Mouse (Mus musculus) liver, embryonic 14.5 days (tissue): ENCODE results near the gene Baz1b. TPM values are rescaled to one million over a fixed set of nuclear protein-coding genes. Genes with fewer than 3 reads are reported as not detected.

Experiments
- ATAC-seq: fragments of 200-750 bp; cut with Nextera tagmentation; 2 replicates; pipeline ENCODE4 v1.8.0; 2017; ENCODE audit warnings: moderate number of reproducible peaks, mild to moderate bottlenecking, moderate library complexity; ENCODE audit not compliant: insufficient read depth
- DNase-seq, 3 experiments: peaks; one replicate each; pipeline ENCODE4 v3.0.0-alpha.2; 2012 to 2013; ENCODE audit warnings: low read depth in 3 of 3, low spot score in 3 of 3
- H3K27ac ChIP-seq: fragments of 300-500 bp; sonication (generic); 2 replicates; pipeline ENCODE4 v1.5.1; 2014; ENCODE audit warnings: moderate library complexity, mild to moderate bottlenecking, control low read depth, inconsistent platforms
- H3K27me3 ChIP-seq: fragments of 300-500 bp; sonication (generic); 2 replicates; pipeline ENCODE4 v1.6.1; 2014; ENCODE audit warnings: mild to moderate bottlenecking, low read length, moderate library complexity; ENCODE audit not compliant: control insufficient read depth, insufficient read depth
- H3K36me3 ChIP-seq: fragments of 300-500 bp; sonication (generic); replicated peaks from 2 replicates; pipeline ENCODE4 v1.6.1; 2014; ENCODE audit warnings: low read depth; ENCODE audit not compliant: control insufficient read depth, insufficient read depth
- H3K4me1 ChIP-seq, 2 experiments: fragments of 200-500 bp in 1 of 2; fragments of 300-500 bp in 1 of 2; sonication (generic) in 1 of 2; replicated peaks; 2 replicates each; pipeline ENCODE4 v1.6.1; 2012 to 2014; ENCODE audit warnings: antibody characterized with exemption in 1 of 2, inconsistent platforms in 1 of 2, low read length in 1 of 2; ENCODE audit not compliant: control insufficient read depth in 2 of 2, insufficient read depth in 2 of 2
- H3K4me2 ChIP-seq: fragments of 300-500 bp; sonication (generic); 2 replicates; pipeline ENCODE4 v1.6.1; 2014; ENCODE audit warnings: low read depth, mild to moderate bottlenecking, control low read depth, moderate library complexity
- H3K4me3 ChIP-seq, 2 experiments: fragments of 200-500 bp in 1 of 2; fragments of 300-500 bp in 1 of 2; sonication (generic) in 1 of 2; 2 replicates each; pipeline ENCODE4 v1.5.1; 2012 to 2014; ENCODE audit warnings: low read depth in 2 of 2, low read length in 2 of 2, mild to moderate bottlenecking in 2 of 2, control low read depth in 1 of 2, inconsistent platforms in 1 of 2, moderate library complexity in 1 of 2; ENCODE audit not compliant: insufficient read depth in 1 of 2
- H3K9ac ChIP-seq: fragments of 300-500 bp; sonication (generic); replicated peaks from 2 replicates; pipeline ENCODE4 v1.6.1; 2014; ENCODE audit warnings: mild to moderate bottlenecking, control low read depth, moderate library complexity
- H3K9me3 ChIP-seq: fragments of 300-500 bp; sonication (generic); 2 replicates; pipeline ENCODE4 v1.6.1; 2016; ENCODE audit warnings: low read length, mixed read lengths; ENCODE audit not compliant: control insufficient read depth
- CTCF ChIP-seq: IDR thresholded peaks from 2 replicates; pipeline ENCODE4 v1.5.1; 2016; ENCODE audit warnings: antibody characterized with exemption, low read depth, control low read depth
- EP300 ChIP-seq: IDR thresholded peaks from 2 replicates; pipeline ENCODE4 v1.6.1; 2016; ENCODE audit warnings: antibody characterized with exemption, low read depth
- WGBS: fragments of 180-500 bp; shearing (Covaris S2); extraction: QIAGEN DNeasy Blood & Tissue Kit; methylation state at CpG from one replicate; pipeline ENCODE4 v1.1.7; 2014; ENCODE audit not compliant: insufficient replicate concordance; 5-methylcytosine and 5-hydroxymethylcytosine counted together
- microRNA-seq: library from miRNA; unstranded; fragments of <30 nt; microRNA quantifications from one replicate; pipeline ENCODE4, GENCODE M21; 2016
- polyA plus RNA-seq, 2 experiments: library from polyadenylated mRNA; depleted of rRNA in 1 of 2; stranded (reverse) in 1 of 2; unstranded in 1 of 2; fragments of >200 nt; fragmentation: Nextera tagmentation in 1 of 2; extraction: Ambion mirVana in 1 of 2; gene quantifications; 2 replicates each; pipeline versions ENCODE4 v1.2.1 to v1.2.3; 2012 to 2014

Gene Baz1b
- polyA plus RNA-seq, 2 experiments, result 18.2 to 20.7 TPM

DNA sequence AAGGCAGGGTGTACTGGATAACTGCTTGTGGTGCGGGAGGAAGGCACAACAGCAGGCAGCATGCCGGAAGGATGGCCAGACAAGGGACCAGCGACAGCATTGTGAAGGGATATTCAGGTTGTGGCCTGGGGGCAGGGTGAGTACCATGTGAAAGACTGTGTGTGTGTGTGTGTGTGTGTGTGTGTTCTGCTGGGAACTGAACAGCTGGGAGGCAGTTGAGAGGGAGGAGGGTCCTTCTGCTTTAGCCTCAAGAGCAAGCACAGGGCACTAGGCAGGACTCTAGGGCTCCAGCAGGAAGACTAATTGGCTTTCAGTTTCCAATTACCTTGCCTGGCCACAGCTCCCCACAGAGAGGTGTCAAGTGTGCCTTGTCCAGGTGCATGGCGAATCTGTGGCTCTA lies 104.1 kb downstream of the Baz1b start:
- H3K36me3 ChIP-seq, result no peaks in the 10 kb centered on the region
- ATAC-seq (no peak), DNase-seq (no peak)
- TF ChIP-seq EP300 (no peak), CTCF (no peak)
- no peaks in the 10 kb centered on the region; the same call in 1 of the 2 replicates for H3K27me3 ChIP-seq
- H3K9me3 ChIP-seq, result no peaks in the 10 kb centered on the region
- H3K4me1 ChIP-seq, result no peaks in the 10 kb centered on the region
- H3K4me3 ChIP-seq, result no peak overlapping the region
- no peak overlapping the region for H3K9ac ChIP-seq
- WGBS, result 46% methylated on average over 4 of the region's 4 CpGs
- H3K27ac ChIP-seq, result no peak overlapping the region
- H3K4me2 ChIP-seq, result no peak overlapping the region

DNA sequence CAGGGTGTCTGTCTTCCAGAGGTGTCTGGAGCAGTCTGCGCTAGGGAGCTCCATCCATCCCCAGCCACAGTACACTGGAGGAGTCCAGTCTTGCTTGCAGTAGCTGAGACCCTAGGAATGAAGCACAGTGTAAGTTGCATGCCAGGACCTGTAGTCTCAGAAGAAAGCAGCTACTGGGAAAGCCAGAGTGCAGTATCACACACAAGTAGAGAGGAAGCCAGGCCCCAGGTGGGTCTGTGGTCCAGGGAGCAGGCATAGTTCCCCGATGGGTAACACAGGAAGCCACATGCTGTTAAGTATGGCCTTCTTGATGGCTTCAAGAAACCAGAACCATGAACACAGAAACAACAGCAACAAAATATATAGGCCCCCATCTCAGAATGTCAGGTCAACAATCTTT lies 104.9 kb downstream of the Baz1b start:
- H3K27me3 ChIP-seq, result no peaks in the 10 kb centered on the region
- no peak for TF ChIP-seq EP300
- no peak for TF ChIP-seq CTCF
- no peak for DNase-seq
- H3K4me3 ChIP-seq, result no peak overlapping the region
- H3K9me3 ChIP-seq, result no peaks in the 10 kb centered on the region
- H3K27ac ChIP-seq, result no peak overlapping the region
- ATAC-seq, result no peak
- no peak overlapping the region for H3K9ac ChIP-seq
- 50% methylated on average over 2 of the region's 2 CpGs for WGBS
- no peaks in the 10 kb centered on the region for H3K36me3 ChIP-seq
- H3K4me2 ChIP-seq, result no peak overlapping the region
- no peaks in the 10 kb centered on the region for H3K4me1 ChIP-seq

Small RNAs within 50 kb of the gene (microRNA-seq; reads per million reads assigned to microRNA genes)
- not detected for gene Gm25315

Other genes starting within 250 kb of the Baz1b start
- 0.35 and 0.39 TPM in 2 replicates for gene Cldn4, start 240.3 kb upstream of the Baz1b start, polyA plus RNA-seq (2012; rRNA removed)
- 0.29 TPM in 2 replicates for gene Cldn4, start 240.3 kb upstream of the Baz1b start, polyA plus RNA-seq (2014; fragmentation: Nextera tagmentation; extraction: Ambion mirVana)
- gene Cldn3, start 201.1 kb upstream of the Baz1b start, polyA plus RNA-seq (2012; rRNA removed), result 0.47 and 0.73 TPM in 2 replicates
- gene Cldn3, start 201.1 kb upstream of the Baz1b start, polyA plus RNA-seq (2014; fragmentation: Nextera tagmentation; extraction: Ambion mirVana), result 0.43 and 0.47 TPM in 2 replicates
- 27.0 and 27.9 TPM in 2 replicates for gene Abhd11, start 178.1 kb upstream of the Baz1b start, polyA plus RNA-seq (2012; rRNA removed)
- gene Abhd11, start 178.1 kb upstream of the Baz1b start, polyA plus RNA-seq (2014; fragmentation: Nextera tagmentation; extraction: Ambion mirVana), result 23.1 and 25.1 TPM in 2 replicates
- 2.0 and 2.3 TPM in 2 replicates for gene Stx1a, start 163.8 kb upstream of the Baz1b start, polyA plus RNA-seq (2012; rRNA removed)
- 0.72 and 0.73 TPM in 2 replicates for gene Stx1a, start 163.8 kb upstream of the Baz1b start, polyA plus RNA-seq (2014; fragmentation: Nextera tagmentation; extraction: Ambion mirVana)
- 9.5 and 12.1 TPM in 2 replicates for gene Dnajc30, start 123.1 kb upstream of the Baz1b start, polyA plus RNA-seq (2012; rRNA removed)
- 13.3 and 14.2 TPM in 2 replicates for gene Dnajc30, start 123.1 kb upstream of the Baz1b start, polyA plus RNA-seq (2014; fragmentation: Nextera tagmentation; extraction: Ambion mirVana)
- gene Bud23, start 122.3 kb upstream of the Baz1b start, polyA plus RNA-seq (2012; rRNA removed), result 36.7 and 43.3 TPM in 2 replicates
- 46.0 and 50.1 TPM in 2 replicates for gene Bud23, start 122.3 kb upstream of the Baz1b start, polyA plus RNA-seq (2014; fragmentation: Nextera tagmentation; extraction: Ambion mirVana)
- 0.29 and 0.30 TPM in 2 replicates for gene Vps37d, start 109.0 kb upstream of the Baz1b start, polyA plus RNA-seq (2012; rRNA removed)
- gene Vps37d, start 109.0 kb upstream of the Baz1b start, polyA plus RNA-seq (2014; fragmentation: Nextera tagmentation; extraction: Ambion mirVana), result 0.06 and 0.10 TPM in 2 replicates
- gene Mlxipl, start 97.4 kb upstream of the Baz1b start, polyA plus RNA-seq (2012; rRNA removed), result 14.7 and 18.5 TPM in 2 replicates
- gene Mlxipl, start 97.4 kb upstream of the Baz1b start, polyA plus RNA-seq (2014; fragmentation: Nextera tagmentation; extraction: Ambion mirVana), result 6.6 and 8.4 TPM in 2 replicates
- gene Tbl2, start 37.6 kb upstream of the Baz1b start, polyA plus RNA-seq (2012; rRNA removed), result 4.4 and 5.5 TPM in 2 replicates
- 9.8 and 10.2 TPM in 2 replicates for gene Tbl2, start 37.6 kb upstream of the Baz1b start, polyA plus RNA-seq (2014; fragmentation: Nextera tagmentation; extraction: Ambion mirVana)
- 9.7 and 10.0 TPM in 2 replicates for gene Bcl7b, start 19.0 kb upstream of the Baz1b start, polyA plus RNA-seq (2012; rRNA removed)
- 25.6 and 26.7 TPM in 2 replicates for gene Bcl7b, start 19.0 kb upstream of the Baz1b start, polyA plus RNA-seq (2014; fragmentation: Nextera tagmentation; extraction: Ambion mirVana)
- gene Fzd9, start 64.0 kb downstream of the Baz1b start, polyA plus RNA-seq (2012; rRNA removed), result 0.19 and 0.24 TPM in 2 replicates
- gene Fzd9, start 64.0 kb downstream of the Baz1b start, polyA plus RNA-seq (2014; fragmentation: Nextera tagmentation; extraction: Ambion mirVana), result 0.25 TPM in 1 of 2 replicates, not detected in the other
- 0.03 TPM in 2 replicates for gene Fkbp6, start 162.8 kb downstream of the Baz1b start, polyA plus RNA-seq (2012; rRNA removed)
- gene Fkbp6, start 162.8 kb downstream of the Baz1b start, polyA plus RNA-seq (2014; fragmentation: Nextera tagmentation; extraction: Ambion mirVana), result not detected in 2 replicates
- gene Trim50, start 166.0 kb downstream of the Baz1b start, polyA plus RNA-seq (2012; rRNA removed), result not detected in 2 replicates
- gene Trim50, start 166.0 kb downstream of the Baz1b start, polyA plus RNA-seq (2014; fragmentation: Nextera tagmentation; extraction: Ambion mirVana), result not detected in 2 replicates
- 12.4 and 13.9 TPM in 2 replicates for gene Nsun5, start 182.7 kb downstream of the Baz1b start, polyA plus RNA-seq (2012; rRNA removed)
- 10.5 and 12.9 TPM in 2 replicates for gene Nsun5, start 182.7 kb downstream of the Baz1b start, polyA plus RNA-seq (2014; fragmentation: Nextera tagmentation; extraction: Ambion mirVana)
- gene Pom121, start 207.3 kb downstream of the Baz1b start, polyA plus RNA-seq (2012; rRNA removed), result 7.6 and 9.7 TPM in 2 replicates
- gene Pom121, start 207.3 kb downstream of the Baz1b start, polyA plus RNA-seq (2014; fragmentation: Nextera tagmentation; extraction: Ambion mirVana), result 5.4 and 7.0 TPM in 2 replicates